Mouse (Mus musculus) naive thymus-derived CD4-positive, alpha-beta T cell, adult 2 months (primary cell): ENCODE measurements around the gene Flt3l.

ENCODE experiments used
- DNase-seq: peaks from one replicate; pipeline ENCODE4 v3.0.0-alpha.2; 2011; ENCODE audit warnings: low read depth

Gene Flt3l

DNA sequence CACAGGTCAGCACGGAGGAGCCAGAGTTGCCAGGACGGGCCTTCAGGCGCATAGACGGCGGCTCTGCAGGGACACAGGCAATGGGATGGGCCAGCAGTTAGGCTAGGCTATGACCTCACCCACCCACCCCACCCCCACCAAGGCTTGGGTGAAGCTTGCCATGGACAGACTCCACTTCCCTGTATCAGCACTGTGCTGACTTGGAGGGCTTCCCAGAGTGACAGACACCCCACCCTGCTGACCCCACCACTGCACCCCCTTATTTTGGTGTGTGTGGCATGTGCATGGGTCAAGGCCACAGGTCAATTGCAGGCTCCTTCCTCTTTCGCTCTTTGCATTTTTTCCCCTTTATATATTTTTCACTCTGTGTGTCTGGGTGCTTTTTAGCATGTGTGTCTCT, 40.9 kb downstream of the Flt3l start:
- DNase-seq: no peak

DNA sequence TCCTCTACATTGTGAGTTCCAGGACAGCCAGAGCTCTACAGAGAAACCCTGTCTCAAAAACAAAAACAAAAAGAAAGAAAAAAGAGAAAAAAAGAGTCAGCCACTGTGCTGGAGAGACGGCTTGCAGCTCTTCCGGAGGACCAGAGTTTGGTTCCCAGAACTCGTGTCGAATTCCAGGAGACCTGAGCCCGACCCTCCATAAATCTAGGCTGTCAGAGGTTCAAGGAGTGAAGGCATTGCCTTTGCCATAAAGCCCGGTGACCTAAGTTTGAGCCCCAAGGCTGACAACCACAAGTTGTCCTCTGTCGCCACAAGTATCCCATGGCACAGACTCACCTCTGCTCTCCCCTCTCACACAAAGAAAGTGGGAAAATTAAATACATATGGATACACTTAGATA, 42.1 kb downstream of the Flt3l start:
- no peak for DNase-seq

DNA sequence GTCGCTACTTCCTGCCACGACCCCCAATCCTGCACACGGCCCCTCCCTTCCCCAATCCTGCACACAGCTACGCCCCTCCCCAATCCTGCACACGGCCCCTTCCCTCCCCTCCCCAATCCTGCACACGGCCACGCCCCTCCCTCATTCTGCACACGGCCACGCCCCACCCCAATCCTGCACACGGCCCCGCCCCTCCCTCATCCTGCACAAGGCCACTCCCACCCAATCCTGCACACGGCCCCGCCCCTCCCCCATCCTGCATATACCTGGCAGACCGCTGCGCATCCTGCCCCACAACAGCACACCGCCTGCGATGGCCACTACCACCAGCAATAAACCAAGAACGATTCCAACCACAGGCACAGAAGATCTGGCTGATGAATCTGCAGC, 42.7 kb downstream of the Flt3l start:
- no peak for DNase-seq

DNA sequence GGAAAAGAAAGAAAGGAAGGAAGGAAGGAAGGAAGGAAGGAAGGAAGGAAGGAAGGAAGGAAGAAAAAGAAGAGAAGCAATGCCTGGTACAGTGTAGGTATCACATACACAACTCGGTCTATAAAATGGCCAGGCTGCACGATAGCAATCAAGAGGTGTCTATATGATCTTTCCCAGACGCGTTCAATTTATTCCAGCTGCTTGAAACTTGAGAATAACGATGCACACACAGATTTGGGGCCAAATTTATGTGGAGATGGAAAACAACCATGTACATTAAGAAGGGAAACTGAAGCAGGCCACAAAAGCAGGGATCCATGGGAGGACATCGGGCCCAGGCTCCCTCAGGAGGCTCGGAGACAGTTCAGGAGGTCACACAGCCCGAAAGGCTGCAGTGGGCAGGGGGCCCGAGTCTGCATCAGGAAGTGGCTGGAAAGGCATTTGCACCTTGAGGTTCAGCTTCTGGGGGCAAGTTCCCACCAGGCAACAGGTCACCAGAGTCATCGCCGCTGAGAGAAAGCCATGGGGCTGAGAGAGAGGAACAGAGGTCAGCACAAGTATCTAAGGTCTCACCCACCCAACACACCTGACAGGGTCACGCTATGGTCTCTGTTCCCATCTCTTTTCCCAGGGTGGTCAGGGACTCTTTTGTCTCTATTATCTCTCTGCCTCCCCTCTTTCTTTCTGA, 43.3 kb downstream of the Flt3l start:
- DNase-seq: no peak

DNA sequence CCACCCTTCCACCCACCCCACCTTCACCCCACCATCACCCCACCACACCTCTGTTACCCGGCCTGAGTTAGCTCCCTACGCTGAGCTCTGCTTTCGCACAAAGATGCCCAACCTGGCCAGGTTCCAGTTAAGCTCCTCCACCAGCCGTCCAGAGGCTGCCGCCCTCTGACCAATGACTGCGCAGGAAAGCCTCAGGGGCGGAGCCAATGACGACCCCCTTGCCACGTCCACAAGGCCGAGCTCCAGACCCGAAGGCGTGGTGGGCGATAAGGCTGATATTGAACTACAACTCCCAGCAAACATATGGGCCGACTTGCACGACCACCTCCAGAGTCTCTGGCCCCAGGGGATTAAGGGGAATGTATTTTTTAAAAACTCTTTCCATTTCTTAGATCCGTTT, 44.2 kb downstream of the Flt3l start, which contains the start of gene Rcn3:
Gene Rcn3 (minus strand): TSS at position 174 of the 400 bp plus-strand sequence.
- DNase-seq: no peak

DNA sequence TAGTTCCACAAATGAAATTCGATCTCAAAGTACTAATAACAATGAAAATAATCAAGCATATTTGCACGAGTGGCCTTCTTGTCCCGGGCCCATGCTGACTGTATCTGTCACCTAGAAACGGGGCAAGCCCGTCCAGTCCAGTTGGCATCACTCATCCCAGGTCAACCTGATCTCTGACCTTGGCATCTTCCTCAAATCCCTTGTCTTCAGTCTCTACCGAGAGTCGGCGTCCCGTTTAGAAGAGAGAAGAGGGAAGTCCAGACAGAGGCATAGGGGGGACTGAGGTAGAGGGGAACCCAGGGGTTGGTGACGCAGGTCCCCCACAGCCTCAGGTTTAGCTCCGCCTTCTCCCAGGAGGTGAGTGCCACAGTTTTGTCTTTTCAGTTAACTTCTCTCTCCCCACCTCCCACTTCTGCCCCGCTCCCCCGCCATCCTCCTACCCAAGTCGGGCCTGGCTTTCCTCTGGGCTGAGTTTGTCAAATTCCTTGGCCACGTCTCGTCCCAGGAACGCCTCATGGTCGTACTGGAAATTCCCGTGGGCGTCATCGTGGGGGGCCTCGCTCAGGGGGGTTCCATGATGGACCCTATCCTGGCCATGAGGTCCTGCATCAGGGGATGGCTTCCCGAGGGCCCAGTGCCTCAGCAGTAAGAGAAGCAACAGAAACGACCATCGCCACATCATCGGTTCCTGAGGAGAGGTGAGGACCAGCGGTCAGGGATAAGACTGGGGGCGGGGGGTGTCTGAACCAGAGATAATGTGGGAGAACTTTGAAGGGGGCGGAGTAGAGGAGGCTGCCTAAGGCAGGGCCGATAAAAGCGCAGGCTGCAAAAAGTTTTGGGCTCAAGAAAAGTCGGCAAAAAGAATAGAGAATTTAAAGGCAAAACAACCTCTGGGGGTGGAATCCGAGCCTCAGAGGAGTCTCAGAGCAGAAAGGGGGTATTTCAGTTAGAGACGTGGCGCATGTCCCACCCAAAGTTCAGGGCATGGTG, 44.9 kb downstream of the Flt3l start:
- DNase-seq: no peak

DNA sequence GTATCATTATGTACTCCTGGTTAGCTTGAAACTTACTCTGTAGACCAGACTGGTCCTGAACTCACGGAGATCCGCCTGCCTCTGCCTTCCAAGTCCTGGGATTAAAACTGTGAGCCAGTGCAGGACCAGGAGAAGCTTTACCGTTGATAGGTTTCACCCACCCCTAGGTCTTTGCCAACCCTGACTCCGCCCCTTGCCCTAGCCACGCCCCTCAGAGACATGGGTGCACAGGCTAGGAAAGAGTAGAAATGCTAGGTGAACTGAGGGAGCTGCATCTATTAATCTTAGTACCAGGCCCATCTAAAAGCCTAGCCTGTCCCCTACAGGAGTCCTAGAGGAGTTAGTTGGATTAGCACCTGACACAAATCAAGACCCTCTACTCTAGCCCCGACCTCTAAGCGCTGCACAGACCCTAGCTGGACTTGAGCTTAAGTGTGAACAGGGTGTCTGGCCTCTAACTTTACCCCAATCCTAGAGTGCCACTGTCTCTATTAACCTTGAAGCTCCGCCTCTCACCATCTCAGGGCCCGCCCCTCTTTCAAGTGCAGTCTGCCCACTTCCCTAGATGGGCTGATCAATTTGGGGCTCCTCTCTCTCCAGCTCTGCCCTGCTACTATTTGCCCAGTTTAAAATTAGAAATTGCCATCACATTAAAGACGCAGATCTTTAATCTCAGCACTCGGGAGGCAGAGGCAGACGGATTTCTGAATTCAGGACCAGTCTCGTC, 45.8 kb downstream of the Flt3l start:
- DNase-seq: no peak

DNA sequence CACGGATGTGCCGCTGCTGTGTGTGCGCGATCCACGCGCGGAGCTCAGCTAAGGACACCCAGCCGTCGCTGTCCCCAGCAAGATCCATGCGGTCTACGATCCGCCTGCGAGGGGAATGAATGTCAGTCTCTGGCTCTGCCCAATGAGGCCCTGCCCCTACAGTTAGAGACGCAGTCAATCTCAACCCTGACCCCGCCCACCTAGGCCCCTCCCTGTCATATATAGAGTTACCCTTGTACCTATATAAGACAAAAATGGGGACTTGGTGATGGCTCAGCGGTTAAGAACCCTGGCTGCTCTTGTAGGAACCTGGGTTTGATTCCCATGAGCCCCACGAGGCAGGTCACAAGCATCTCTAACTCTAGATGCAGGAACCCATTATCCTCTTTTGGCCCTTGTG, 47.6 kb downstream of the Flt3l start:
- DNase-seq: no peak

DNA sequence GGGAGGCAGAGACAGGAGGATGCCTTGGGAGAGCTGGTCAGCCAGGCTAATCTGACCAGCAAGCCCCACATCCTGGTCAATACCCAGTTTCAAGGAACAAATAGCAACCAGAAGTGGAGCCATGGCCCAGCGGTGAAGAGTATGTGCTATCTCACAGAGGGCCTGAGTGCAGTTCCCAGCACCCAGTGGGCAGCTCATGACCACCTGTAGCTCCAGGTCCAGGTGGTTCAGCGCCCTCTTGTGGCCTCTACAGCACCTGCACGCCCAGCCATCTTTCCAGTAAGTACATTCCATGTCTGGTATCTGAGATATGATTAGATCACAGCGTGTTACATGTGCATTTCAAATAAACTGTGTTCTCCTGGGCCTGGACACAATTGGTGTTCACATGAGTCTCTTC, 50.1 kb downstream of the Flt3l start:
- no peak for DNase-seq

DNA sequence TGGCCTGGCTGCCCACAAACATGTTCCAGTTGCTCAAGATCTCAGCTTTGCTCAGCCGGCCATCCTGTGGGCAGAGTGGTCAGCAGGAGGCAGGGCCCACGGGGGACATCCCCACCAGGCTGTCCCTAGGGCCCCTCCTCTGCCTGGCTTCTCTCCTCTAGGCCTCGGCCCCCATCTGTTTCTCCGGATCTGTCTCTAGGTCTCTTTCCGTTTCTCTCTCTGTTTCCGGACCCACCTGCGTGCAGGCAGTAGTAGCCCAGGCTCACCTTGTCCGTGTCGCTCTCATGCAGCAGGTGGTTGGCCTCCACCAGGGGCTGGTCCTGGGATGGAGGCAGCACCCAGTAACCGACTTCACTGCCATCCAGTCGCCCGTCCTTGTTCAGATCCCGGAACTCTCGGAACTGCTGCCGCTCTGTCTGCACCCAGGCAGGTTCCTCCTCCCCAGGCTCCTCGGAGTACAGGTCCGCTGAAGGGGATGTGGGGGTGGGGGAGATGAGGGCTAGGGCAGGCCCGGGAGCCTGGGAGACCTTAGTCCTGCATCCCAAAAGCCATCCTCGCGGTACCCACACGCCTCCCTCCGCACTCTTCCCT, 52.8 kb downstream of the Flt3l start:
- no peak for DNase-seq

DNA sequence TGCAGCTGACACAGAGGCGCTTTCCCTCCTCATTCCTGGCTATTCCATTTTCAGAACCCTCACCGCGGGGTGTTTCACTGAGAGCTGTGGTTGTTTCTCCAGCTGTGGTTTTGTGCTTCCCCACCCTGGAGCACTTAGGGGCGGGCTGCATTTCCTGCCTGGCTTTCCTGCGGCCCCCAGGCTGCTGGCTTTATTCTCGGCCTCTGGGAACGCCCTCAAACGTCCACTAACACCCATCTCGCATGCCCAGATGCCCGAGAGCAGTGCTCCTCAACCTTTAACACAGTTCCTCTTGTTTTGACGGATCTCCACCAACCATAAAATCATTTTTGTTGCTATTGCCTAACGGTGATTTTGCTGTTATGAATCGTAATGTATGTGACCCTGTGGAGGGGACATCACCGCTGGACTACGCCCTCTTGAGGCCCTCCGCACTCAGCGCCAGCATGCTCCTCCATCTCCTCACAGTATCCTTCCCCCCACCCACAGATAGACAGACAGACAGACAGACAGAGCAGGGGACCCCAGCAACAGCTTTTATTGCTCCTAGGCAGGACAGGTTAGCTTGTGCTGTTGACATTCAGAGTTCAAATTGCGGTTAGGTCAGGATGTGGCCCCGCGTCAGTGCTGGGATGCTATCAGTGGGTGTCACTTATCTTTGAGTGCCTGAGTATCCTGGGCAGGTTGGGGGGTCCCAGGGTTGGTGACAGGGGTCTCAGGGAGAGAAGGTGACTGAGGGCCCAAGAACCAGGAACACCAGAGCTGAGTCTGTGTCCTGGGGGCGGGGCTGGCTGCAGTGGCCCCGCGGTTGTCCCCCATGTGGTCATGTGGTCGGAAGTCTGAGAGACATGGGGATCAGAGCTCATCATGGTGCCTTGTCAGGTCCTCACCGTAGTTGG, 53.6 kb downstream of the Flt3l start:
- DNase-seq: peak; percentile 76

DNA sequence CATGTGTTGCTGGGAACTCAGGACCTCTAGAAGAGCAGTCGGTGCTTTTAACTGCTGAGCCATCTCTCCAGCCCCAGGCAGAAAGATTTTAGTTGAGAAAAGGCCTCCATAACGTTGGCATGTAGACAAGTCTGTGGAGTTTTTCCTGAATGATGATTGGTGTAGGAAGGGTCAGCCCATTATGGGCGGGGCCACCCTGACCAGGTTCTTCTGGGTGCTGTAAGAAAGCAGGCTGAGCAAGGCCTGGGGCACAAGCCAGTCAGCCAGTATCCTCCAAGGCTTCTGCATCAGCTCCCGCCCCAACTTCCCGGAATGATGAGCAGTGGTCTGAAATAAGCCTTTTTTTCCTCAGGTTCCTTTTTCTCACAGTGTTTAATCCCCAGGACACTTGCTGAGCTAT, 55.2 kb downstream of the Flt3l start:
- DNase-seq: no peak

DNA sequence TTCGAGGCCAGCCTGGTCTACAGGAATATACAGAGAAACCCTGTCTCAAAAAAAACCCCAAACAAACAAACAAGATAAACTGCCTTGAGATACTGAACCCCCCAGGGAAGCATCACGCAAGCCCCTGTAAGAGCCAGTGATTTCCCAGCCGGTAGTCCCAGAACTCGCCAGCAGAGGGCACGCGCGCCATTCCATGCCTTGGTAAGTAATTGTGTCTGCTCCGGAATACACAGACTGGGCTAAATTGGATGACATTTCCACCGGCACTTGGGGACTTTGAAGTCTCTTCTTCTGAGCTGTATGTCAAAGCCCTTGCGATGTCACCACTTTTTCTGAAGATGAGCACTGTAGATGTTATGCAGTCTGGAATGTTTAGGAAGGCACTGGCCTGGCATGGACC, 56.4 kb downstream of the Flt3l start:
- peak; percentile 95 for DNase-seq
